In the genomic region with DNA sequence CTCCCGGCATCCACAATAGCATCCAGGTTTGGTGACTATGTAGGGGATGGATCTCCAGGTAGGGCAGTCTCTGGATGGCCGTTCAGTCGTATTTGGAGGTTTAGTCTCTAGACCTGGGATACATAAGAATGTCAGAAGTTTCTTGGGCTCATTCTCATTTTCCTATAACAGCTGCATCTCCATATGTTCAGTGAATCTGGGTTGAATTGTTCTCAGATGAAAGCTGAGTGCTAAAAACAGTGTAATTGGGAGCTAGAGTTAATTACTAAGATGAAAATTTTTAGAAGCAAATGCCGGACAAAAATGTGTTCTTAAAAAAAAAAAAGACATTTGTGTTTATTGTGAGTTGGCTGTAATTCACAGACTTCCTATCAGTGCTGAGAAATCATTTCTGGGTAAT, we compare ENCODE assay signal across 16 mouse cellular contexts.
"Had no signal": no experiment of that assay in that cellular context is flagged by ENCODE, and none has a peak within 500 bp of the region (broad histone marks: within the 10 kb centered on the region; RNA-seq: fewer than 3 reads in every experiment).

No protein-coding gene starts in this region.

- H3K4me3 ChIP-seq: midbrain, embryonic 10.5 days; midbrain, embryonic 12.5 days; myocyte; neural tube, embryonic 13.5 days; neural tube, embryonic 15.5 days; stomach, embryonic 15.5 days had no signal

- H3K27ac ChIP-seq: liver, embryonic 14.5 days; midbrain, embryonic 10.5 days; midbrain, embryonic 12.5 days; neural tube, embryonic 15.5 days; stomach, embryonic 15.5 days had no signal

- DNase-seq: lung, adult 18-20 months; lung, embryonic 14.5 days; lung, postnatal 10 days; lung, postnatal 4 days; midbrain, embryonic 14.5 days; thymus, adult 2 months; thymus, postnatal 25 days; thymus, postnatal 4 days had no signal

- H3K9me3 ChIP-seq: midbrain, embryonic 10.5 days; midbrain, embryonic 12.5 days; neural tube, embryonic 13.5 days; neural tube, embryonic 15.5 days; stomach, embryonic 15.5 days had no signal

- H3K9ac ChIP-seq: liver, embryonic 14.5 days; lung, embryonic 14.5 days; midbrain, embryonic 12.5 days; neural tube, embryonic 13.5 days; neural tube, embryonic 15.5 days; stomach, embryonic 15.5 days had no signal

- ATAC-seq: midbrain, embryonic 16.5 days had no signal

- H3K4me2 ChIP-seq: lung, embryonic 14.5 days; midbrain, embryonic 12.5 days; neural tube, embryonic 13.5 days; neural tube, embryonic 15.5 days; stomach, embryonic 15.5 days had no signal

- H3K36me3 ChIP-seq: midbrain, embryonic 10.5 days; midbrain, embryonic 12.5 days; neural tube, embryonic 13.5 days; neural tube, embryonic 15.5 days; stomach, embryonic 15.5 days had no signal

- H3K27me3 ChIP-seq: midbrain, embryonic 12.5 days; neural tube, embryonic 13.5 days; neural tube, embryonic 15.5 days; stomach, embryonic 15.5 days had no signal

- H3K4me1 ChIP-seq: midbrain, embryonic 10.5 days; midbrain, embryonic 12.5 days; stomach, embryonic 15.5 days had no signal
